Mouse (Mus musculus) kidney, embryonic 15.5 days (tissue): ENCODE measurements at regions not wholly inside any gene's neighbourhood (a gene's known extent, or its start where the extent isn't known, plus 50 kb on each side); places are given as distances from the start of the nearest gene placed in this dataset. TPM values are rescaled to one million over a fixed set of nuclear protein-coding genes. Genes with fewer than 3 reads are reported as not detected.

Experiments used
- ATAC-seq: fragments of 200-750 bp; cut with Nextera tagmentation; replicated peaks from 2 replicates; pipeline ENCODE4 v1.8.0; 2017; ENCODE audit warnings: moderate TSS enrichment; ENCODE audit not compliant: low FRiP score
- H3K27ac ChIP-seq: fragments of 300-500 bp; sonication (generic); 2 replicates; pipeline ENCODE4 v1.5.1; 2015; ENCODE audit warnings: mild to moderate bottlenecking, inconsistent platforms
- H3K27me3 ChIP-seq: fragments of 300-500 bp; sonication (generic); 2 replicates; pipeline ENCODE4 v1.6.1; 2015; ENCODE audit warnings: inconsistent platforms
- H3K36me3 ChIP-seq: fragments of 300-500 bp; sonication (generic); 2 replicates; pipeline ENCODE4 v1.6.1; 2015; ENCODE audit warnings: inconsistent platforms
- H3K4me1 ChIP-seq: fragments of 300-500 bp; sonication (generic); 2 replicates; pipeline ENCODE4 v1.6.1; 2015; ENCODE audit warnings: inconsistent platforms
- H3K4me2 ChIP-seq: fragments of 300-500 bp; sonication (generic); 2 replicates; pipeline ENCODE4 v1.6.1; 2015; ENCODE audit warnings: moderate library complexity, mild to moderate bottlenecking, inconsistent platforms
- H3K4me3 ChIP-seq: fragments of 300-500 bp; sonication (generic); replicated peaks from 2 replicates; pipeline ENCODE4 v1.5.1; 2015; ENCODE audit warnings: mild to moderate bottlenecking, inconsistent platforms
- H3K9ac ChIP-seq: fragments of 300-500 bp; sonication (generic); 2 replicates; pipeline ENCODE4 v1.6.1; 2015; ENCODE audit warnings: mild to moderate bottlenecking, inconsistent platforms
- H3K9me3 ChIP-seq: fragments of 300-500 bp; sonication (generic); replicated peaks from 2 replicates; pipeline ENCODE4 v1.6.1; 2016; ENCODE audit warnings: inconsistent platforms
- WGBS: fragments of 180-500 bp; shearing (Covaris S2); methylation state at CpG from one replicate; pipeline ENCODE4 v1.1.7; 2015; ENCODE audit warnings: mixed read lengths; 5-methylcytosine and 5-hydroxymethylcytosine counted together
- microRNA-seq: library from miRNA; unstranded; fragments of <30 nt; microRNA quantifications from one replicate; pipeline ENCODE4, GENCODE M21; 2016

- no peak overlapping the region for H3K4me3 ChIP-seq
- no peak overlapping the region for H3K9ac ChIP-seq
- no peaks in the 10 kb centered on the region for H3K4me1 ChIP-seq
- WGBS = 89% methylated on average over 1 of the region's 1 CpGs
- no peak overlapping the region for H3K4me2 ChIP-seq
- no peaks in the 10 kb centered on the region for H3K27me3 ChIP-seq
- ATAC-seq = no peak
- no peak overlapping the region for H3K27ac ChIP-seq
- no peaks in the 10 kb centered on the region for H3K36me3 ChIP-seq
- no peaks in the 10 kb centered on the region for H3K9me3 ChIP-seq
These were observed 68.3 kb upstream of the Marcks start for GRCm38 (mm10) chr10:37206986-37207385.

GRCm38 (mm10) chr10:37206546-37206945 lies 67.8 kb upstream of the Marcks start:
- Histone ChIP-seq H3K27me3 (no peaks in the 10 kb centered on the region), H3K4me1 (no peaks in the 10 kb centered on the region), H3K9me3 (no peaks in the 10 kb centered on the region), H3K4me2 (no peak overlapping the region), H3K9ac (no peak overlapping the region), H3K27ac (no peak overlapping the region), H3K4me3 (no peak overlapping the region), H3K36me3 (no peaks in the 10 kb centered on the region)
- WGBS = 77% methylated on average over 4 of the region's 4 CpGs
- no peak for ATAC-seq

GRCm38 (mm10) chr10:37203709-37204108 lies 65.0 kb upstream of the Marcks start:
- Histone ChIP-seq H3K36me3 (no peaks in the 10 kb centered on the region), H3K27ac (no peak overlapping the region), H3K4me3 (no peak overlapping the region), H3K27me3 (no peaks in the 10 kb centered on the region), H3K4me2 (no peak overlapping the region), H3K9me3 (no peaks in the 10 kb centered on the region), H3K4me1 (no peaks in the 10 kb centered on the region), H3K9ac (no peak overlapping the region)
- ATAC-seq = no peak
- 91% methylated on average over 1 of the region's 1 CpGs for WGBS

- H3K9me3 ChIP-seq = no peaks in the 10 kb centered on the region
- H3K4me2 ChIP-seq = no peak overlapping the region
- H3K4me3 ChIP-seq = no peak overlapping the region
- no peak for ATAC-seq
- WGBS = 78% methylated on average over 13 of the region's 13 CpGs
- H3K27me3 ChIP-seq = no peaks in the 10 kb centered on the region
- no peak overlapping the region for H3K9ac ChIP-seq
- no peaks in the 10 kb centered on the region for H3K36me3 ChIP-seq
- H3K27ac ChIP-seq = no peak overlapping the region
- peaks cover 3% of the 10 kb centered on the region; the same call in 1 of the 2 replicates for H3K4me1 ChIP-seq
These were observed 56.2 kb upstream of the Marcks start for GRCm38 (mm10) chr10:37194798-37195453.

- Histone ChIP-seq H3K9me3 (no peaks in the 10 kb centered on the region), H3K9ac (no peak overlapping the region), H3K36me3 (no peaks in the 10 kb centered on the region), H3K27ac (no peak overlapping the region), H3K4me3 (no peak overlapping the region), H3K4me1 (peaks cover 3% of the 10 kb centered on the region; the same call in 1 of the 2 replicates), H3K27me3 (no peaks in the 10 kb centered on the region), H3K4me2 (no peak overlapping the region)
- no peak for ATAC-seq
- WGBS = 65% methylated on average over 15 of the region's 15 CpGs
These were observed 55.5 kb upstream of the Marcks start for GRCm38 (mm10) chr10:37194131-37194797.

- Histone ChIP-seq H3K27me3 (no peaks in the 10 kb centered on the region), H3K4me2 (no peak overlapping the region), H3K9ac (no peak overlapping the region), H3K4me3 (no peak overlapping the region), H3K4me1 (peaks cover 3% of the 10 kb centered on the region; the same call in 1 of the 2 replicates), H3K9me3 (no peaks in the 10 kb centered on the region), H3K36me3 (no peaks in the 10 kb centered on the region), H3K27ac (no peak overlapping the region)
- no peak for ATAC-seq
- WGBS = 84% methylated on average over 2 of the region's 2 CpGs
These were observed 53.9 kb upstream of the Marcks start for GRCm38 (mm10) chr10:37192661-37193060.

DNA sequence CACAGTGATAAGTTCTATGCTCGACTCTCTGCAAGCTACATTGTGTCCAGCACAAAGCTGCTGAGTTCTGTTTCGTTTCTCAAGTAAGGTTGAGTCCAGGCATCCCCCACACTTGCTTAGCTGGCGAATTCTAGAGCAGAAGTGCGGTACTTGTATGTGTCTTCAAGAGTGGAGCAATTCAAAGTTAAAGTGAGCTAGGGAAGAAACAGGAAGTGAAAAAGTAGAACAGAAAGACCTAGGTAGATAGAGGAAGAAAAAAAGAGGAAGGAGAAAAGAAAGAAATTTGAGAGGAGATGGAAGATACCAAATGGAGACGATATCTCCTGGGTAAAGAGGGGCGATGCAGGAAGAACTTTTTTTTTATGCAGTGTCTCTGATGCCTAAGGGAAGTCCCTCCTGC lies 51.4 kb upstream of the Marcks start:
- Histone ChIP-seq H3K9me3 (no peaks in the 10 kb centered on the region), H3K4me3 (no peak overlapping the region), H3K9ac (no peak overlapping the region), H3K27me3 (no peaks in the 10 kb centered on the region), H3K4me2 (no peak overlapping the region), H3K4me1 (peaks cover 3% of the 10 kb centered on the region; the same call in 1 of the 2 replicates), H3K27ac (no peak overlapping the region), H3K36me3 (no peaks in the 10 kb centered on the region)
- ATAC-seq = no peak
- WGBS = 87% methylated on average over 6 of the region's 6 CpGs

Small RNA genes in the stretch of these regions (microRNA-seq; reads per million reads assigned to microRNA genes)
- not detected for gene Gm24710
